ENCODE assay signal across 15 mouse cellular contexts in the genomic region with DNA sequence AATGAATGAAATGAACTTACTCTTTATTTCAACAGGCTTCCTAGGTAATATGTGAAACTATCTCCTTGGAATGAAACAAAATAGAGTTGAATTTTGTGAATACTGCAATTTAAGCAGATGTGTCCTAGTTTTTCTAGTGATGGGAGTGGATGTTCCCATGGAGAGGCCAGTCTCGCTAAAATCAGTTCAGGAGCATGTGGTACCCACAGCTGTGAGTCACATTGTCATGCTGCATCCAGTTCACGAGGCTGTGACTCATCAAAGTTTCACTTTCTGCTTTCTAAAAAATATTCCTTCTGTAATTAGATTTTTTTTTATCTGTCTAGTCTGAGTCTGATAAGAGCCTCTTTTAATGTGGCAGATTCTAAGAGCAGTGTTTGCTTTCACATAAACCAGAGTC.
DNase-seq lines count a peak whose midpoint lies in the region; ATAC-seq and TF ChIP-seq lines count a peak whose summit lies in the region.
"Had no signal": no experiment of that assay in that cellular context is flagged by ENCODE, and none has a peak within 500 bp of the region (broad histone marks: within the 10 kb centered on the region; RNA-seq: fewer than 3 reads in every experiment).

No protein-coding gene starts in this region.

- intact Hi-C loops in left cerebral cortex, adult 2 months (cut with DNase I): loop anchor here (5.0 kb wide), 1 partner anchor 56 kb away; no protein-coding TSS in a partner anchor

- 79% methylated on average over 2 of the region's 2 CpGs for WGBS in forebrain, embryonic 15.5 days
- WGBS in kidney, embryonic 16.5 days: 69% methylated on average over 2 of the region's 2 CpGs
- 80% methylated on average over 2 of the region's 2 CpGs for WGBS in midbrain, embryonic 15.5 days

- TF ChIP-seq CTCF in left cerebral cortex, adult 2 months (IDR thresholded peaks at IDR 0.05): no peak

- no peak overlapping the region for H3K4me2 ChIP-seq in forebrain, embryonic 15.5 days (replicated peaks)
- H3K4me2 ChIP-seq in kidney, embryonic 16.5 days (replicated peaks; ENCODE audit: low read depth, low read length): no peak overlapping the region
- no peak overlapping the region for H3K4me2 ChIP-seq in midbrain, embryonic 15.5 days

- peak; percentile 72 for DNase-seq in NIH3T3 (ENCODE audit: low read depth)
- DNase-seq in frontal cortex, postnatal 14 days (ENCODE audit: low spot score in 2 of 2): peak; percentile 18 to 29
- peak; percentile 50 to 55 for DNase-seq in left cerebral cortex, adult 2 months (ENCODE audit: extremely low spot score in 1 of 2, low spot score in 2 of 2)
- DNase-seq in right cerebral cortex, postnatal 25 days: peak; percentile 68
- DNase-seq: adrenal gland, adult 8-10 months; cerebellum, postnatal 14 days; heart, postnatal 36 days; kidney, adult 8-10 months; midbrain, embryonic 14.5 days had no signal

- no peaks in the 10 kb centered on the region for H3K27me3 ChIP-seq in forebrain, embryonic 15.5 days
- H3K27me3 ChIP-seq in kidney, embryonic 16.5 days (ENCODE audit: insufficient read depth, low read length): no peaks in the 10 kb centered on the region
- no peaks in the 10 kb centered on the region for H3K27me3 ChIP-seq in midbrain, embryonic 15.5 days (replicated peaks)

- H3K36me3 ChIP-seq in forebrain, embryonic 15.5 days: no peaks in the 10 kb centered on the region
- no peaks in the 10 kb centered on the region for H3K36me3 ChIP-seq in kidney, embryonic 16.5 days (ENCODE audit: insufficient read depth, low read length)
- no peaks in the 10 kb centered on the region for H3K36me3 ChIP-seq in midbrain, embryonic 15.5 days (replicated peaks)
- H3K36me3 ChIP-seq: embryonic facial prominence, embryonic 10.5 days had no signal

- H3K4me1 ChIP-seq in forebrain, embryonic 15.5 days: no peaks in the 10 kb centered on the region
- H3K4me1 ChIP-seq in kidney, embryonic 16.5 days (ENCODE audit: insufficient read depth, low read length): no peaks in the 10 kb centered on the region
- no peaks in the 10 kb centered on the region for H3K4me1 ChIP-seq in midbrain, embryonic 15.5 days
- H3K4me1 ChIP-seq: embryonic facial prominence, embryonic 10.5 days had no signal

- ATAC-seq in forebrain, embryonic 15.5 days (replicated peaks): no peak
- no peak for ATAC-seq in kidney, embryonic 16.5 days (ENCODE audit: low FRiP score, low TSS enrichment)
- no peak for ATAC-seq in midbrain, embryonic 15.5 days (replicated peaks)
- ATAC-seq: hindbrain, postnatal 0 days had no signal

- H3K9me3 ChIP-seq in forebrain, embryonic 15.5 days: no peaks in the 10 kb centered on the region
- H3K9me3 ChIP-seq in kidney, embryonic 16.5 days (ENCODE audit: low read length): no peaks in the 10 kb centered on the region
- H3K9me3 ChIP-seq in midbrain, embryonic 15.5 days: no peaks in the 10 kb centered on the region
- H3K9me3 ChIP-seq: embryonic facial prominence, embryonic 10.5 days had no signal

- H3K9ac ChIP-seq in forebrain, embryonic 15.5 days (replicated peaks): no peak overlapping the region
- no peak overlapping the region for H3K9ac ChIP-seq in kidney, embryonic 16.5 days (replicated peaks; ENCODE audit: low read length)
- no peak overlapping the region for H3K9ac ChIP-seq in midbrain, embryonic 15.5 days
- H3K9ac ChIP-seq: liver, embryonic 14.5 days had no signal

- no peak overlapping the region for H3K4me3 ChIP-seq in left cerebral cortex, adult 2 months
- no peak overlapping the region for H3K4me3 ChIP-seq in forebrain, embryonic 15.5 days
- H3K4me3 ChIP-seq in kidney, embryonic 16.5 days (ENCODE audit: low read length): no peak overlapping the region
- H3K4me3 ChIP-seq in midbrain, embryonic 15.5 days: no peak overlapping the region
- H3K4me3 ChIP-seq: embryonic facial prominence, embryonic 10.5 days had no signal

- peak overlapping the region; percentile 73 for H3K27ac ChIP-seq in left cerebral cortex, adult 2 months
- H3K27ac ChIP-seq in forebrain, embryonic 15.5 days (replicated peaks): no peak overlapping the region
- H3K27ac ChIP-seq in kidney, embryonic 16.5 days (ENCODE audit: low read length): no peak overlapping the region
- no peak overlapping the region for H3K27ac ChIP-seq in midbrain, embryonic 15.5 days
- H3K27ac ChIP-seq: embryonic facial prominence, embryonic 10.5 days; hindbrain, postnatal 0 days; liver, embryonic 14.5 days had no signal
